Mouse (Mus musculus): ENCODE measurements around the gene Vwa5b1.

The Vwa5b1 gene

GRCm38 (mm10) chr4:138525684-138526083 is 110.0 kb downstream of the Vwa5b1 start:
- no peak for DNase-seq (ENCODE audit: low read depth)

GRCm38 (mm10) chr4:138524769-138525168 is 110.9 kb downstream of the Vwa5b1 start:
- no peak for DNase-seq (ENCODE audit: low read depth)

DNA sequence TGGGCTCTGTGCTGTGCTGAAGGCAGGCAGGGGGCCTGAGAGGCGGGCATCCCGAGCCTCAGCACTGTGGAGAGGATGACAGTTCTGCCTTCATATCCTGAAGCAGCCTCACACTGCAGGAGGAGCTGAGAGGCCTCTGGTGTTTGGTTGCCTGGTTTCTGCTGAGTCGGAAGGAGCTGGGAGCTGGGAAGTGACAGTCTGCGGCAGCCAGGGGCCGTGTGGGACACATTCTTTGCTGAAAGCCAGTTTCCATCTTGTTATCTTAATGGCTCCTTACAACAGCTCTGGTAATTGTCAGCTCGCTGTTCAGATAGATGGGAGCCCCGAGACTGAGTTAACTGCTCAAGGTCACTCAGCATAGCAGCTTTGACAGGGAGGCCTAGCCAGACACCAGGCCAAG is 111.9 kb downstream of the Vwa5b1 start:
- DNase-seq (ENCODE audit: low read depth), result no peak

GRCm38 (mm10) chr4:138522296-138522695 is 113.4 kb downstream of the Vwa5b1 start:
- no peak for DNase-seq (ENCODE audit: low read depth)

GRCm38 (mm10) chr4:138517153-138517789 is 118.4 kb downstream of the Vwa5b1 start:
- no peak for DNase-seq (ENCODE audit: low read depth)

GRCm38 (mm10) chr4:138516448-138516847 is 119.2 kb downstream of the Vwa5b1 start:
- no peak for DNase-seq (ENCODE audit: low read depth)
